Mouse (Mus musculus): ENCODE results near the gene Atp5l. TPM values are rescaled to one million over a fixed set of nuclear protein-coding genes. Genes with fewer than 3 reads are reported as not detected.
A peak's percentile ranks its signal among the peaks of the same experiment; 100 is the strongest.
"Not testable (repeated sequence)": the region's sequence is repeated elsewhere in the genome, so short reads cannot be mapped to it uniquely, and the experiment has no call there.

Gene Atp5l
- 261 and 418 TPM in 2 replicates for polyA plus RNA-seq (2012; rRNA removed)
- 577 and 630 TPM in 2 replicates for polyA plus RNA-seq (2014; fragmentation: Nextera tagmentation; extraction: Ambion mirVana)

- ATAC-seq (ENCODE audit: insufficient read depth) (peak; percentile 82), DNase-seq (ENCODE audit: low read depth in 3 of 3, low spot score in 3 of 3) (peak; percentile 91 to 92 (median 91))
- peak; percentile 71 for TF ChIP-seq EP300 (IDR thresholded peaks at IDR 0.05; ENCODE audit: low read depth)
- no peak for TF ChIP-seq CTCF (IDR thresholded peaks at IDR 0.05; ENCODE audit: low read depth)
- peak within 1 kb of the TSS; percentile 100 for H3K9ac ChIP-seq (replicated peaks)
- peaks cover 3 to 4% of the 10 kb centered on the region in 2 experiments; a peak in 3 of 4 replicates for H3K4me1 ChIP-seq (replicated peaks; ENCODE audit: control insufficient read depth in 2 of 2, insufficient read depth in 2 of 2, low read length in 1 of 2)
- H3K27ac ChIP-seq, result peak within 1 kb of the TSS; percentile 68
- peak within 1 kb of the TSS; percentile 78 to 99 for H3K4me3 ChIP-seq (ENCODE audit: insufficient read depth in 1 of 2, low read depth in 2 of 2, low read length in 2 of 2)
- H3K27me3 ChIP-seq (ENCODE audit: control insufficient read depth, insufficient read depth, low read length), result no peaks in the 10 kb centered on the region
- no peaks in the 10 kb centered on the region for H3K9me3 ChIP-seq (ENCODE audit: control insufficient read depth, low read length)
- H3K4me2 ChIP-seq (ENCODE audit: low read depth), result peak within 1 kb of the TSS; percentile 92
- whole genome bisulfite sequencing (ENCODE audit: insufficient replicate concordance), result under 1% methylated on average over 48 of the region's 48 CpGs
- H3K36me3 ChIP-seq (replicated peaks; ENCODE audit: control insufficient read depth, insufficient read depth, low read depth), result no peaks in the 10 kb centered on the region
Observed at GRCm38 (mm10) chr9:44920374-44921122, at the start of gene Atp5l. Gene Atp5l, minus strand, starts transcription at chr9:44920742.

GRCm38 (mm10) chr9:44969450-44969849 is 48.9 kb upstream of the Atp5l start:
- Histone ChIP-seq H3K4me3 (ENCODE audit: insufficient read depth in 1 of 2, low read depth in 2 of 2, low read length in 2 of 2) (no peak overlapping the region), H3K4me1 (replicated peaks; ENCODE audit: control insufficient read depth in 2 of 2, insufficient read depth in 2 of 2, low read length in 1 of 2) (peaks cover 11 to 13% of the 10 kb centered on the region in 2 experiments), H3K36me3 (replicated peaks; ENCODE audit: control insufficient read depth, insufficient read depth, low read depth) (no peaks in the 10 kb centered on the region), H3K27me3 (ENCODE audit: control insufficient read depth, insufficient read depth, low read length) (no peaks in the 10 kb centered on the region), H3K4me2 (ENCODE audit: low read depth) (no peak overlapping the region), H3K9ac (replicated peaks) (no peak overlapping the region), H3K9me3 (ENCODE audit: control insufficient read depth, low read length) (no peaks in the 10 kb centered on the region), H3K27ac (no peak overlapping the region)
- TF ChIP-seq CTCF (IDR thresholded peaks at IDR 0.05; ENCODE audit: low read depth) (0 out of 2 replicates have a peak, but pooled peaks have one; percentile 22), EP300 (IDR thresholded peaks at IDR 0.05; ENCODE audit: low read depth) (no peak)
- 46% methylated on average over 1 of the region's 1 CpGs for WGBS (ENCODE audit: insufficient replicate concordance)
- no peak for DNase-seq (ENCODE audit: low read depth in 3 of 3, low spot score in 3 of 3)
- ATAC-seq (ENCODE audit: insufficient read depth), result no peak

GRCm38 (mm10) chr9:44967763-44968162 is 47.2 kb upstream of the Atp5l start:
- H3K4me1 ChIP-seq (replicated peaks; ENCODE audit: control insufficient read depth in 2 of 2, insufficient read depth in 2 of 2, low read length in 1 of 2), result peaks cover 13 to 17% of the 10 kb centered on the region in 2 experiments
- WGBS (ENCODE audit: insufficient replicate concordance), result 69% methylated on average over 5 of the region's 5 CpGs
- not testable (repeated sequence) for H3K4me3 ChIP-seq (ENCODE audit: insufficient read depth in 1 of 2, low read depth in 2 of 2, low read length in 2 of 2); H3K27me3 ChIP-seq (ENCODE audit: control insufficient read depth, insufficient read depth, low read length); DNase-seq (ENCODE audit: low read depth in 3 of 3, low spot score in 3 of 3); H3K9me3 ChIP-seq (ENCODE audit: control insufficient read depth, low read length); H3K4me2 ChIP-seq (ENCODE audit: low read depth); H3K27ac ChIP-seq; H3K36me3 ChIP-seq (replicated peaks; ENCODE audit: control insufficient read depth, insufficient read depth, low read depth); H3K9ac ChIP-seq (replicated peaks); ATAC-seq (ENCODE audit: insufficient read depth)

- Histone ChIP-seq H3K27me3 (ENCODE audit: control insufficient read depth, insufficient read depth, low read length) (no peaks in the 10 kb centered on the region), H3K27ac (no peak overlapping the region), H3K9ac (replicated peaks) (no peak overlapping the region), H3K4me3 (ENCODE audit: insufficient read depth in 1 of 2, low read depth in 2 of 2, low read length in 2 of 2) (no peak overlapping the region), H3K36me3 (replicated peaks; ENCODE audit: control insufficient read depth, insufficient read depth, low read depth) (no peaks in the 10 kb centered on the region; the same call in 1 of the 2 replicates), H3K4me1 (replicated peaks; ENCODE audit: control insufficient read depth in 2 of 2, insufficient read depth in 2 of 2, low read length in 1 of 2) (peaks cover 13 to 17% of the 10 kb centered on the region in 2 experiments), H3K4me2 (ENCODE audit: low read depth) (no peak overlapping the region), H3K9me3 (ENCODE audit: control insufficient read depth, low read length) (no peaks in the 10 kb centered on the region)
- ATAC-seq (ENCODE audit: insufficient read depth), result 0 out of 2 replicates have a peak, but pooled peaks have one; percentile 11
- DNase-seq (ENCODE audit: low read depth in 3 of 3, low spot score in 3 of 3), result peak; percentile 58 to 71 (median 62)
- 14% methylated on average over 3 of the region's 3 CpGs for WGBS (ENCODE audit: insufficient replicate concordance)
- TF ChIP-seq CTCF (IDR thresholded peaks at IDR 0.05; ENCODE audit: low read depth), result peak; percentile 84
- no peak for TF ChIP-seq EP300 (IDR thresholded peaks at IDR 0.05; ENCODE audit: low read depth)
Observed at GRCm38 (mm10) chr9:44966815-44967242, 46.3 kb upstream of the Atp5l start.

- H3K9ac ChIP-seq (replicated peaks), result peak overlapping the region; percentile 7; the same call in 1 of the 2 replicates
- DNase-seq (ENCODE audit: low read depth in 3 of 3, low spot score in 3 of 3) (no peak), ATAC-seq (ENCODE audit: insufficient read depth) (peak; percentile 18; the same call in 1 of the 2 replicates)
- peak overlapping the region; percentile 65 for H3K27ac ChIP-seq
- no peak for TF ChIP-seq EP300 (IDR thresholded peaks at IDR 0.05; ENCODE audit: low read depth)
- TF ChIP-seq CTCF (IDR thresholded peaks at IDR 0.05; ENCODE audit: low read depth), result no peak
- H3K4me3 ChIP-seq (ENCODE audit: insufficient read depth in 1 of 2, low read depth in 2 of 2, low read length in 2 of 2), result peak overlapping the region; percentile 73 to 86
- no peaks in the 10 kb centered on the region; the same call in none of the 2 replicates for H3K36me3 ChIP-seq (replicated peaks; ENCODE audit: control insufficient read depth, insufficient read depth, low read depth)
- peaks cover 13 to 17% of the 10 kb centered on the region in 2 experiments for H3K4me1 ChIP-seq (replicated peaks; ENCODE audit: control insufficient read depth in 2 of 2, insufficient read depth in 2 of 2, low read length in 1 of 2)
- peak overlapping the region; percentile 91 for H3K4me2 ChIP-seq (ENCODE audit: low read depth)
- 11% methylated on average over 10 of the region's 10 CpGs for WGBS (ENCODE audit: insufficient replicate concordance)
- no peaks in the 10 kb centered on the region for H3K27me3 ChIP-seq (ENCODE audit: control insufficient read depth, insufficient read depth, low read length)
- no peaks in the 10 kb centered on the region for H3K9me3 ChIP-seq (ENCODE audit: control insufficient read depth, low read length)
Observed at GRCm38 (mm10) chr9:44965833-44966466, 45.4 kb upstream of the Atp5l start.
